Mouse (Mus musculus): ENCODE results near the gene Lztr1. TPM values are rescaled to one million over a fixed set of nuclear protein-coding genes. Genes with fewer than 3 reads are reported as not detected.
A peak's percentile ranks its signal among the peaks of the same experiment; 100 is the strongest.
"Not testable (repeated sequence)": the region's sequence is repeated elsewhere in the genome, so short reads cannot be mapped to it uniquely, and the experiment has no call there.

Gene Lztr1
- total RNA-seq, 2 experiments from 2014 or later, result 39.4 to 42.8 TPM

DNA sequence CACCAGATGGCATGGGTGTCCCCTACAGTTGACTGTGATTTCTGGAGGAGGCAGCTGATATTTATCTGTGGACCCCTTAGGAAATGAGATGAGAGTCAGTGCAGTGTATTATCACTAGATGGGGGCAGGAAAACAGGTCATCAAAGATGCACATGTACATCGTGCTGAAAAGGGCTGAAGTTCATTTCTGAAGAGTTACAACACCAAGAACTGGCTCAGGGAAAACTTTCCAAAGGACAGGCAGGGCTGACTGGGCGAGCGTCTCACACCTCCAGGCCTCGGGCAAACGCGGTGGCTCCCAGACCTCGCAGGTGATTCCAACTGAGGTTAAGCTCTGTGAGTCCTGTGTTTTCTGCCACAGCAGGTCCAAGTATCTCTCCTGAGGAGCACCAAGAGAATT is 44.3 kb downstream of the Lztr1 start:
- intact Hi-C loops (cut with DNase I), result no loop called here
- DNase-seq, result no peak

DNA sequence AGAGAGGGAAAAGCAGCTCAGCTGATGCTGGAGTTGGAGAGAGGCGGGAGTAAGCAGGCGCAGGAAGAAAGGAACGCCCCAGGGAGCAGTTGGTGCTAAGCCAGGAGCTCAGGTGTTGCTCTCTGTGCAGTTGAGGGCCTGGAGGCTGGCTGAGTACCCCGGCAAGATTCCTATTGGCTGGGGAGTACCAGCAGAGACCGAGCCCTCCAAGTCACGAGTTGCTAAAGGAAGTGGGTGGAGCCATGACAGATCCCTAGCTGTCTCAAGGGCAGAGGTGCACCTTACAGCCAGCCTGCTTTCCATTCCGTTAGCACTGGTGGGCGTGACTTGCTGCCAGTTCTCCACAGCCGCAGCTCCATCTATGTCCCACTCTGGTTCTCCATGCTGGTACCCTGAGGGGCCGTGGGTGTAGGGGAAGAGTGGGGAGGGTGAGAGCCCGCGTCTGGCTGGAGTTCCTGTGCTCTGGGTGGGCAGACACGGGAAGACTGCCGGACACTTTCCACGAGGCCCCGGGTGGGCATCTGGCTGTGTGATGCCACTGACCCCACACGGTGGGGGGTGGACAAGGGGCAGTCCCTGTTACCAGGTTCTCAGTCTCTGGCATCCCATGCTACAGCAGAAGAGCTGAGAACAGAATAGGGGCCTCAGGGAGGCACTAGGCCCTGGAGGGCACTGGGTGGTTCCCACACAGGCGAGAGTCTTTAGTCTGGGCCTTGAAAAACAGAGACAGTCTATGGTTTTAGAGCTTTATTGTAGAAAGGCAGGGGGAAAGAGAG is 45.6 kb downstream of the Lztr1 start:
- DNase-seq, result no peak

DNA sequence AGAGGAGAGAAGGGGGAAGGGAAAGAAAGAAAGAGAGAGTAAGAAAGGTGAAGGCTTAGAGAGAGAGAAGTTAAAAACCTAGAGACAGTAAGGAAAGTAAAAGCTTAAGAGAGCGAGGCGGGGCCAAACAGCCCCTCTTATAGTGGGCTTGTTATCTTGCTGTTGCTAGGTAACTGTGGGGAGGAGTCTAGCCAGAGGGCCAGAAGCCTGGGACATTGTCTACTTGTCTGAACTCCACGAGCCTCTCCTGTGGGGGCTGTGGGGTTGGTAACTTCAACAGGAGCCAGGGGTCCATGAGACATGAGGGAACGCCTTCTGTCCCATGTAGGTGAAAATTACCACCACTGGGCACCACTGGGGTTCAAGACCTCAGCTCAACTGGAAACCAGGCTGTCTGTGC is 46.2 kb downstream of the Lztr1 start:
- intact Hi-C loops (cut with DNase I), result loop anchor here (5.0 kb wide), 1 partner anchor 173 kb away; no protein-coding TSS in a partner anchor
- DNase-seq, result not testable (repeated sequence)

More for the DNA sequence above, 45.6 kb downstream of the Lztr1 start:
- intact Hi-C loops (cut with DNase I), result no loop called here

DNA sequence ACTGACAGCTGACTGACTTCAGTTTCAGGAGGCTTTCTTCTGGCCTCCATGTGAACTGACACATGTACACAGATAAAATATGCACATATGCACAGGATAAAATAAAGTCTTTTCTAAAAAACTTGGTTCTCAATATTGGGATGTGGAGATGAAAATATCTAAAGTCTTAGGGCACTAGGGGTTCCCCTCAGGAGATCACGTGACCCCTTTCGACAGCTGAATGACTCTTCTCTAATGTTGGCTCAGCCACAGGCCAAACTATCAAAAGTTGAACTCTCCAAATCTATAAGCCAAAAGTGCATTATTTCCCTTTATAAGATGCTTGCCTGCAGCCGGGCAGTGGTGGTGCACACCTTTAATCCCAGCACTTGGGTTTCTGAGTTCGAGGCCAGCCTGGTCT is 47.7 kb downstream of the Lztr1 start:
- intact Hi-C loops (cut with DNase I), result loop anchor here (5.0 kb wide), 1 partner anchor 171 kb away; no protein-coding TSS in a partner anchor
- no peak for DNase-seq

DNA sequence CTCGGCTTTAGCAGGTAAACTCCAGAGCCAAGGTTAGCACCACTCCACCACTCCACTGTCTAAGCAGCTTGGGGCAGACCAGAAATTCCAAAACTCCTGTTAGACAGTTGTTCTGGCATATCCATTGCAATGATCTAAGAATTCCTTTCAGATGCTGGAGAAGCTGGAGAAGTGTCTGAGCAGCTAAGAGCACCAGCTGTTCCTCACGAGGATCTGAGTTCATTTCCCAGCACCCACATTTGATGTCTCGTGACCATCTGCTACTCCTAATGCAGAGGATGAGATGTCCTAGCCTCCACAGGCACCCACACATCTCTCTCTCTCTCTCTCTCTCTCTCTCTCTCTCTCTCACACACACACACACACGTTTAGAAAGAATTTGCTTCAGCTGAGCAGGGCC is 48.4 kb downstream of the Lztr1 start:
- intact Hi-C loops (cut with DNase I), result loop anchor here (1.0 to 5.0 kb wide), 2 partner anchors 59 to 170 kb away; no protein-coding TSS in a partner anchor

DNA sequence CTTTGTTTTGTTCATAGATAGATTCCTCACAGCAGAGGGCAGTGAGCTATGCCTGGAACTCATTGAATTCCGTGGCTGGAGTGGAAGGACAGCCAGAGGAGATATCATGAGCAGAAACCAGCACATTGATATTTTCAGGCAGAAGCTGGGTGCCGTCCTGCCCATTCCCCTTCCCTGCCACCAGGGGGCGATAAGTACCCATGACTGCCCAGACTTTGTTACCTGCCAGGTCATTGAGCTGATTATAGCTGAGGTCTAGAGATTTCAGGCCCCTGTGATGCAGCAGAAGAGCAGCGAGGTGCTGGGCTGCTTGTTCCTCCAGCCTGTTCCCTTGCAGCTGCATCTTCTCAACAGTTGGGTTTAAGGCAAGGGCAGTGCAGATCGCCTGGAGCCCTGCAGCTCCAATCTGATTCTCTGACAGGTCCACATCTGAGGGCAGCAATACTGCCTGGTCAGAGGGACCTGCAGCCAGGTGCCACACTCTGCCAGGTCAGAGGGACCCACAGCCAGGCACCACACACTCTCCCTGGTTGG is 49.5 kb downstream of the Lztr1 start:
- intact Hi-C loops (cut with DNase I), result loop anchor here (1.0 to 5.0 kb wide), 3 partner anchors 58 to 255 kb away; no protein-coding TSS in a partner anchor
- DNase-seq, result peak; percentile 74 to 83

More for the DNA sequence above, 48.4 kb downstream of the Lztr1 start:
- DNase-seq, result no peak

DNA sequence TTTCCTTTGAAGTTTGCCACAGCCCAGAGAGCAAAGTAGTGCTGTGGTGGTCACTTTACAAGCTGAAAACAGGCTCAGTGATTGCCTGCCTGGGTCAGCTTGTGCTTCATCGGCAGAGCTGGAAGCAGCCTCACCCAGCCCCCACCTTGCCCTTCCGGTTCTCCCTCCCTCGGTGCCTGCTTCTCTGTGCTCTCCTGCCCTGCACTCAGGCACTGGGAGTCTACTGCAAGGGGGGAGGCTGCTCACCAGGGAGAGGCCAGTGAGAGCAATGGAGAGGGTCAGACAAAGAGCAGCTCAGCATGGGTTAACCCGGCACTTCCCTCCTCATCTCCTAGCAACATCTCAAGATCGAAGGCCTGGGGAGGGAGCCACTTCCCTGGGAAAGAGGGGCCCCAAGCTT is 50.3 kb downstream of the Lztr1 start:
- no peak for DNase-seq
- intact Hi-C loops (cut with DNase I), result loop anchor here (2.0 to 5.0 kb wide), 2 partner anchors 168 to 254 kb away; no protein-coding TSS in a partner anchor

DNA sequence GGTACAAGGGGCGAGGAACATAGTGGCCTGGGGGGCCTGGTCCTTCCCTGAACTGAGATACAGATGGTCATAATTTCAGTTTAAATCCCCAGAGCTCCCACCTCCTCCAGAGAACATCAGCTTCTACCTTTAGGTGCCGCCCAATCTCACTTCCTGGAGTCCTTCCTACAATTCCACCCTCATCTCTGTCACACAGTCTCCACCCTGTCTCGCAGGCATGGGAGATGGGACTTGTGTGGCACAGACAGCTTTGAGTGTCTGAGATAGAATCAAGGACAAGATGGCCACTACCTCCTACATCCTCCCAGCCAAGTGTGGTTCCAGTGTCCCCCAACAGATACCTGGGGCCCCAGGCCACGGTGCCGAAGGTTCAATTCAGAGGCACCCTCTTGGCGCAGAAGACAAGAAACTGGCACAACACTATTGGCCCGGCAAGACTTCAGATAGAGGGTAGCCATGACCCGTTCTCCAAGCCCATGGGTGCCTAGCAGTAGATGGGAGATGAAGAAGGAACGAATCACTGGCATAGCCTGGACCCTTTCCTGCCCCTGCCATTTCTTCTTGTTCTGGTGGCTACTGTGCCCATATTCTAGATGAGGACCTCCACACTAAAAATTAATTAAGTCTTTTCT is 51.0 kb downstream of the Lztr1 start:
- DNase-seq, result no peak
- intact Hi-C loops (cut with DNase I), result loop anchor here (2.0 to 5.0 kb wide), 2 partner anchors 168 to 253 kb away; no protein-coding TSS in a partner anchor

DNA sequence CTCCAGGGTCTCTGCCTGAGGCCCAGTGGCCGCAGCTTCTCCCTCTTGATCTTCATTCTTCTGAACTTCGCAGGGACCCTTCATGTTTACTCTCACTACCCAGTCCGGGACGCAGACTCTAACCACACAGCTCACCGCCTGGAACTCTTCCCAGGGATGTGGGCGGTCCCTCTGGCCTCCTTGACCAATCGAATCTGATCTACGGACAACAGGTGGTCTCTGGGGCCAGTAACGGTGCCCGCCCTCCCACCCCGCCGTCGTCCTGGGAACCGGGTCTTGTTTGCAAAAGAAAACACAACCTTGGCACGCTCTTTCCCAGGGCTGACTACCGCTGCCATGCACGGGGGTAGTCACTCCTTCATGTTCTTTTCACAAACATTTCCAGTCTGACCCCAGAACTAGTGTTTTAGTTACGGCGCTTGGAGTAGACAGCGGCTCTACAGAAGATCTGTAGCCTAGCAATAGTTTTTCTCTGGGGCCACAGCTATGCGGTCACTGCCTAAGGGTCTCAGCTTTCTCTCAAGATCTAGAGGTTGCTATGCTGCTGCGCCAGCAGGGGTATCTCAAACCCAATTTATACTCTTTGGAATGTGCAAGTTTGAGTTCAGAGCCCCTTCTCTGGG is 52.8 kb downstream of the Lztr1 start, which contains the start of gene Lrrc74b:
TSS of gene Lrrc74b (minus strand) at position 120 of the 623 bp plus-strand sequence.
- DNase-seq, result peak; percentile 51 to 70
- intact Hi-C loops (cut with DNase I), result no loop called here

DNA sequence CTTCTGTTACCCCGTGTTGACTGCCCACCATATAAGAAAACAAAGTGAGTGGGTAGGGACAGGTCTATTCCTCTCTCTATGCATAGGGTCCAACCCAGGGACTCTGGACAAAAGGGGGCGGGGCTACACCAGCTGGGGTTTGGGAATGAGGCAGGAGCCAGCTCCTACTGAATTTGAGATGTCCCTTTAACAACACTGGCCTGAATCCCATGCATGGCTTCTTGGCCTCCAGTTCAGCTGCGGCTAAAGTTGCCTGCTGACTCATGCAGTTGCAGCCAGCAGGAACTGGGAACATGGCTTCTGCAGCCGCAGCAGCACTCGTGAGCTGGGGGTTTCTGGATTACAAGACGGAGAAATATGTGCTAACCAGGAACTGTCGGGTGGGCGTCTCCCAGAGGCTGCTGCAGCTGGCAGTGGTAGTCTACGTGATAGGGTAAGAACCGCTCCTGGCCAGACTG is 53.3 kb downstream of the Lztr1 start, which contains the start of gene P2rx6:
TSS of gene P2rx6 (plus strand) at position 135 of the 458 bp plus-strand sequence.
- DNase-seq, result peak; percentile 46 to 66
- intact Hi-C loops (cut with DNase I), result no loop called here

DNA sequence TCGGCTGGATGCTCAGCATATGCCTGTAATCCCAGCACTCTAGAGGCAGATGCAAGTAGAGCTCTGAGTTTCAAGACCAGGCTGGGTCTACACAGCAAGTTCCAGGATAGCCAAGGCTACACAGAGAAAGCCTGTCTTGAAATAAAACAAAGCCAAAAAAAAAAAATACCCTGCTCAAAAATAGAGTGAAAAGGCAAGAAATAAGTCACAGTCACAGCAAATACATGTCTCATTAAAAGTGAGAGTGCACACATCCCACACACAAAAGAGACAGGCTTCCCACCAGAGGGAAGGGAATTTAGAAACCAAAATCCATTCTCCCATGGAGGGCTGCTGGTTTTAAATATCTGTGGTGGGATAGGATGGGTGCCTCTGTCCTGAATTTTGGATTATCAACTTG is 55.1 kb downstream of the Lztr1 start:
- intact Hi-C loops (cut with DNase I), result no loop called here
- no peak for DNase-seq

DNA sequence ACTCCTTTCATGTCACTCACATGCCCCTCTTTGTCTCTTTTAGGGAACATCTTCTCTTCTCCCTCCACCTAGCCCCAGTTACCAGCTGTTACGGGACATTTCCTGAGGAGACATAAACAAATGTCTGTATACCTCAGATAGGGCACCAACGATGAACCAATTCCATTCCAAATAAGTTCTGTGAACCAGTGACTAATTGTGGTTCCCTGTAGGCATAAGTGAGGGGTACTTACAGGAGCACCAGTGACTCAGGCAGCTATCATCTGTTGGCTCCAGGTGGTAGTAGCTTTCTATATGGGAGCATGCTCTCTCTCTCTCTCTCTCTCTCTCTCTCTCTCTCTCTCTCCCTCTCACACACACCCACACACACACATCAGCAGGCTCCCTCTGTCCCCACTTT is 55.7 kb downstream of the Lztr1 start:
- DNase-seq, result no peak
- intact Hi-C loops (cut with DNase I), result no loop called here

DNA sequence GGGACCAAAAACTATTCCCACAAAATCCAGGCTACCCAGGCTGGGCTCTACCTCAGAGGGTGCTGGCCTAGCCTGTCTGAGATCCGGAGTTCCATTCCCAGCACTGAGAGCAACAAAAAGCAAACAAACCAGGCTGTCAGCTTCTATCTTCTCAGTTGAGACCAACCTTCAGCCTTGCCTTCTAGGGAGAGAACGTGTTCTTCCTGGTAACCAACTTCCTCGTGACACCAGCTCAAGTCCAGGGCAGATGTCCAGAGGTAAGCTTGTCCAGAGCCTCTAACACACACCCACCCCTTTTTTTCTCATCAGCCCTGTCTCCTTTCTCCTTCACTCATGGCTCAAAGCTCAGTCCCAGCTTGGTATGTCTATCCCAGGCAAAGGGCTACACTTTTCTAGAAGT is 56.3 kb downstream of the Lztr1 start:
- no peak for DNase-seq
- intact Hi-C loops (cut with DNase I), result no loop called here

DNA sequence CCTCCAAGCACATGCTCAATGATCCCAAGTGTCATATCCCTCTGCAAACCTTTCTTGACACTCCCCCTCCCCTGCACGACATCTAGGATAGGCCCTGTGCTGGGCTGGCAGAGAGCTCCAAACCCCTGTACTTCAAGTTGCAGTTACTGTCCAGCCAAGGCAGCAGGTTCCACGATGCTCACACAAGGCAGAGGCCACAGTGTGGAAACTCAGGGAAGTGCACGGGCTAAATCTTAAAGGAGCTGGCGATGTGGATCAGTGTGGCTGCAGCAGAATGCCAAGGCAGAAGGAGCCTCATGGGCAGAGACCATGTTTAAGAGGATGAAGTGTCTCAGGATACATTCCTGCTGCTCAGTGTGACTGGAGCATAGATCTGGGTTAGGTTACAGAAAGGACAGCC is 57.7 kb downstream of the Lztr1 start:
- intact Hi-C loops (cut with DNase I), result no loop called here
- DNase-seq, result no peak

Other genes starting within 250 kb of the Lztr1 start
- 1 to 10 TPM; 2.7 to 3.9 TPM for gene Tmem191c, start 232.6 kb upstream of the Lztr1 start, total RNA-seq (2021)
- gene Serpind1, start 177.3 kb upstream of the Lztr1 start, total RNA-seq (2021), result 1 to 10 TPM; 2.1 to 2.2 TPM
- 10 to 100 TPM; 15.8 to 16.5 TPM for gene Snap29, start 102.7 kb upstream of the Lztr1 start, total RNA-seq (2021)
- gene Pi4ka, start 102.4 kb upstream of the Lztr1 start, total RNA-seq (2021), result 10 to 100 TPM; 52.7 to 54.3 TPM
- 10 to 100 TPM; 25.2 to 28.9 TPM for gene Crkl, start 56.7 kb upstream of the Lztr1 start, total RNA-seq (2021)
- gene Aifm3, start 19.1 kb upstream of the Lztr1 start, total RNA-seq (2021), result under 1 TPM; 0.19 to 0.24 TPM
- gene Thap7, start 22.4 kb downstream of the Lztr1 start, total RNA-seq (2021), result 10 to 100 TPM; 14.3 to 14.7 TPM
- under 1 TPM; 0.15 to 0.24 TPM for gene Lrrc74b, start 52.6 kb downstream of the Lztr1 start, total RNA-seq (2021)
- under 1 TPM; 0.54 to 0.84 TPM for gene P2rx6, start 53.2 kb downstream of the Lztr1 start, total RNA-seq (2021)
- gene Slc7a4, start 74.5 kb downstream of the Lztr1 start, total RNA-seq (2021), result 1 to 10 TPM; 1.6 to 1.8 TPM
- 10 to 100 TPM; 18.7 to 21.2 TPM for gene Smpd4, start 110.7 kb downstream of the Lztr1 start, total RNA-seq (2021)
- gene Ccdc74a, start 137.8 kb downstream of the Lztr1 start, total RNA-seq (2021), result 1 to 10 TPM in 1 of 2 experiments, under 1 TPM in 1; 0.72 to 1.2 TPM
- 10 to 100 TPM; 31.6 to 32.4 TPM for gene Med15, start 224.2 kb downstream of the Lztr1 start, total RNA-seq (2021)

Data from heart, postnatal 14 days (tissue).